Mouse (Mus musculus) liver, embryonic 12.5 days (tissue): ENCODE results near the gene 6330409D20Rik. TPM values are rescaled to one million over a fixed set of nuclear protein-coding genes. Genes with fewer than 3 reads are reported as not detected.

ENCODE experiments used
- ATAC-seq: fragments of 200-750 bp; cut with Nextera tagmentation; 2 replicates; pipeline ENCODE4 v1.8.0; 2017; ENCODE audit warnings: moderate number of reproducible peaks, mild to moderate bottlenecking, moderate library complexity
- H3K27ac ChIP-seq: fragments of 300-500 bp; sonication (generic); 2 replicates; pipeline ENCODE4 v1.5.1; 2016; ENCODE audit warnings: mild to moderate bottlenecking
- H3K27me3 ChIP-seq: fragments of 300-500 bp; sonication (generic); replicated peaks from 2 replicates; pipeline ENCODE4 v1.6.1; 2016; ENCODE audit warnings: mild to moderate bottlenecking, moderate library complexity
- H3K36me3 ChIP-seq: fragments of 300-500 bp; sonication (generic); 2 replicates; pipeline ENCODE4 v1.6.1; 2016; ENCODE audit warnings: mild to moderate bottlenecking, moderate library complexity
- H3K4me1 ChIP-seq: fragments of 300-500 bp; sonication (generic); 2 replicates; pipeline ENCODE4 v1.6.1; 2016
- H3K4me2 ChIP-seq: fragments of 300-500 bp; sonication (generic); 2 replicates; pipeline ENCODE4 v1.6.1; 2016; ENCODE audit warnings: mild to moderate bottlenecking, moderate library complexity
- H3K4me3 ChIP-seq: fragments of 300-500 bp; sonication (generic); 2 replicates; pipeline ENCODE4 v1.5.1; 2016; ENCODE audit warnings: mild to moderate bottlenecking, moderate library complexity
- H3K9ac ChIP-seq: fragments of 300-500 bp; sonication (generic); 2 replicates; pipeline ENCODE4 v1.6.1; 2016; ENCODE audit warnings: mild to moderate bottlenecking, moderate library complexity
- H3K9me3 ChIP-seq: fragments of 300-500 bp; sonication (generic); replicated peaks from 2 replicates; pipeline ENCODE4 v1.6.1; 2016; ENCODE audit warnings: mild to moderate bottlenecking, moderate library complexity
- WGBS: fragments of 180-500 bp; shearing (Covaris S2); methylation state at CpG from one replicate; pipeline ENCODE4 v1.1.7; 2016; ENCODE audit not compliant: insufficient replicate concordance; 5-methylcytosine and 5-hydroxymethylcytosine counted together
- polyA plus RNA-seq: library from polyadenylated mRNA; unstranded; fragments of >200 nt; fragmentation: Nextera tagmentation; extraction: Ambion mirVana; gene quantifications from 2 replicates; pipeline ENCODE4 v1.2.1, GENCODE M21; 2016

6330409D20Rik gene
- polyA plus RNA-seq, 1 experiment from 2014 or later, result not detected

DNA sequence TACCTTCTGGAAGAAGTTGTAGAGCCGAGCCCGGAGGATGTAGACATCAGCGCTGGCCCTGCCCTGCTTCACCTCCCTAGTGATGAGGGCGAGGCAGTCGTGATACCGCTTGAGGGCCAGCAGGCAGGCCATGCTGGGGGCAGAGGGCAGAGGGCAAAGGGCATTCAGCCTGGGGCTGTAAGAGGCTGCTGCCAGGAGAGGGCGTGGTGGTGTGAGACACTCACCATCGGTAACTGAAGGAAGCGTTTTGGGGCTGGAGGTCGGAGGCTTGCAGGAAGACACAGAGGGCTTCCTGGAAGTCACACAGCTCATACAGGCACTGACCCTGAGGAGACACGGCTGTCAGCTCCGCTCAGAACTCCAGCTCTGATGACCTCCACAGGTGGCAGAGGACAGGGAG lies 31.1 kb upstream of the 6330409D20Rik start:
- Histone ChIP-seq H3K36me3 (no peaks in the 10 kb centered on the region), H3K4me3 (no peak overlapping the region), H3K4me1 (peaks cover 71% of the 10 kb centered on the region), H3K27ac (no peak overlapping the region), H3K9me3 (no peaks in the 10 kb centered on the region), H3K9ac (no peak overlapping the region), H3K27me3 (no peaks in the 10 kb centered on the region; the same call in 1 of the 2 replicates), H3K4me2 (peak overlapping the region; percentile 22)
- WGBS, result 20% methylated on average over 12 of the region's 12 CpGs
- no peak for ATAC-seq

- Histone ChIP-seq H3K4me2 (peak overlapping the region; percentile 40; the same call in 1 of the 2 replicates), H3K27ac (peak overlapping the region; percentile 73; the same call in 1 of the 2 replicates)
- no peak for ATAC-seq
Measured at GRCm38 (mm10) chr2:32769327-32770085, 28.7 kb upstream of the 6330409D20Rik start.

GRCm38 (mm10) chr2:32768661-32769285 lies 28.0 kb upstream of the 6330409D20Rik start:
- H3K4me2 ChIP-seq, result peak overlapping the region; percentile 40
- no peaks in the 10 kb centered on the region for H3K9me3 ChIP-seq
- H3K27me3 ChIP-seq, result no peaks in the 10 kb centered on the region; the same call in 1 of the 2 replicates
- 30% methylated on average over 19 of the region's 19 CpGs for WGBS
- no peak overlapping the region for H3K9ac ChIP-seq
- no peak overlapping the region for H3K4me3 ChIP-seq
- H3K36me3 ChIP-seq, result 0 out of 2 replicates have a peak, but pooled peaks cover 2% of the 10 kb centered on the region
- H3K4me1 ChIP-seq, result peaks cover 56% of the 10 kb centered on the region
- ATAC-seq, result peak; percentile 83
- peak overlapping the region; percentile 73 for H3K27ac ChIP-seq

More at GRCm38 (mm10) chr2:32769327-32770085, 28.7 kb upstream of the 6330409D20Rik start:
- Histone ChIP-seq H3K9me3 (no peaks in the 10 kb centered on the region), H3K9ac (no peak overlapping the region), H3K36me3 (0 out of 2 replicates have a peak, but pooled peaks cover 2% of the 10 kb centered on the region), H3K27me3 (no peaks in the 10 kb centered on the region; the same call in 1 of the 2 replicates), H3K4me1 (peaks cover 56% of the 10 kb centered on the region), H3K4me3 (no peak overlapping the region)
- WGBS, result 79% methylated on average over 5 of the region's 5 CpGs

GRCm38 (mm10) chr2:32767241-32767640 lies 26.4 kb upstream of the 6330409D20Rik start:
- no peaks in the 10 kb centered on the region for H3K27me3 ChIP-seq
- no peak overlapping the region for H3K9ac ChIP-seq
- peaks cover 13% of the 10 kb centered on the region; the same call in 1 of the 2 replicates for H3K36me3 ChIP-seq
- H3K9me3 ChIP-seq, result no peaks in the 10 kb centered on the region
- ATAC-seq, result no peak
- no peak overlapping the region for H3K27ac ChIP-seq
- no peak overlapping the region for H3K4me2 ChIP-seq
- peaks cover 53% of the 10 kb centered on the region for H3K4me1 ChIP-seq
- no peak overlapping the region for H3K4me3 ChIP-seq
- WGBS, result 66% methylated on average over 12 of the region's 12 CpGs

GRCm38 (mm10) chr2:32763353-32763752 lies 22.5 kb upstream of the 6330409D20Rik start:
- ATAC-seq, result no peak
- H3K9me3 ChIP-seq, result no peaks in the 10 kb centered on the region
- H3K27me3 ChIP-seq, result no peaks in the 10 kb centered on the region
- H3K36me3 ChIP-seq, result peaks cover 42% of the 10 kb centered on the region
- no peak overlapping the region for H3K9ac ChIP-seq
- H3K4me3 ChIP-seq, result no peak overlapping the region
- H3K4me2 ChIP-seq, result no peak overlapping the region
- WGBS, result 59% methylated on average over 3 of the region's 3 CpGs
- peaks cover 23% of the 10 kb centered on the region for H3K4me1 ChIP-seq
- no peak overlapping the region for H3K27ac ChIP-seq

- no peaks in the 10 kb centered on the region for H3K27me3 ChIP-seq
- peaks cover 20% of the 10 kb centered on the region for H3K4me1 ChIP-seq
- ATAC-seq, result no peak
- peaks cover 42% of the 10 kb centered on the region for H3K36me3 ChIP-seq
- H3K9ac ChIP-seq, result no peak overlapping the region
- WGBS, result 92% methylated on average over 4 of the region's 4 CpGs
- no peak overlapping the region for H3K4me3 ChIP-seq
- no peak overlapping the region for H3K27ac ChIP-seq
- H3K9me3 ChIP-seq, result no peaks in the 10 kb centered on the region
- no peak overlapping the region for H3K4me2 ChIP-seq
Measured at GRCm38 (mm10) chr2:32761859-32762258, 21.0 kb upstream of the 6330409D20Rik start.

- peaks cover 42% of the 10 kb centered on the region for H3K36me3 ChIP-seq
- H3K9me3 ChIP-seq, result no peaks in the 10 kb centered on the region
- H3K4me3 ChIP-seq, result no peak overlapping the region
- WGBS, result 84% methylated on average over 14 of the region's 14 CpGs
- no peak for ATAC-seq
- no peak overlapping the region for H3K4me2 ChIP-seq
- H3K27me3 ChIP-seq, result no peaks in the 10 kb centered on the region
- H3K27ac ChIP-seq, result no peak overlapping the region
- no peak overlapping the region for H3K9ac ChIP-seq
- H3K4me1 ChIP-seq, result peaks cover 19% of the 10 kb centered on the region
Measured at GRCm38 (mm10) chr2:32761361-32761760, 20.5 kb upstream of the 6330409D20Rik start.

DNA sequence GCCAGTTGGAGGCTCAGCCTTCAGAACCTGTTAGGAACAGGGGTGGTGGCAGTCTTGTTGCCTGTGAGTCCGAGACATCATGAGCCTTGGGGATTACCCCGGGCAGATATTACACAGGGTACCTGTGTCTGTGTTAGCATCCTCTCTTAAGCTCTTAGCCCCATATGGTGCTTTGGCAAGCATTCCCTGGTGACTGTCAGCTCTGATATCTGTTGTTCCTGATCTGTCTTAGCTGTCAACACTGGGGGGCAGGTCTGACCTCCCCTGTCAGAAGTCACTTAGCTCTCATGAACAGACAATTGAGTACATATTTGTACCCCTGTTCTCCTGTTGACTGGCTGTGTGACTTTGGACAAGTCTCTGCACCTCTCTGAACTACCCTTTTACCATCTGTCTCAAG lies 18.2 kb upstream of the 6330409D20Rik start:
- Histone ChIP-seq H3K9me3 (no peaks in the 10 kb centered on the region), H3K36me3 (peaks cover 49% of the 10 kb centered on the region), H3K4me2 (no peak overlapping the region), H3K27ac (no peak overlapping the region), H3K4me1 (peaks cover 19% of the 10 kb centered on the region), H3K4me3 (no peak overlapping the region), H3K9ac (no peak overlapping the region), H3K27me3 (no peaks in the 10 kb centered on the region)
- WGBS, result 65% methylated on average over 2 of the region's 2 CpGs
- ATAC-seq, result no peak

GRCm38 (mm10) chr2:32758503-32758902 lies 17.7 kb upstream of the 6330409D20Rik start:
- Histone ChIP-seq H3K9ac (peak overlapping the region; percentile 12; the same call in 1 of the 2 replicates), H3K27ac (no peak overlapping the region), H3K4me1 (peaks cover 19% of the 10 kb centered on the region), H3K36me3 (peaks cover 49% of the 10 kb centered on the region), H3K4me3 (no peak overlapping the region), H3K9me3 (no peaks in the 10 kb centered on the region), H3K27me3 (no peaks in the 10 kb centered on the region), H3K4me2 (no peak overlapping the region)
- no peak for ATAC-seq
- WGBS, result 77% methylated on average over 8 of the region's 8 CpGs

- Histone ChIP-seq H3K36me3 (peaks cover 49% of the 10 kb centered on the region), H3K4me1 (peaks cover 19% of the 10 kb centered on the region), H3K9me3 (no peaks in the 10 kb centered on the region), H3K27ac (peak within 1 kb of the TSS; percentile 85), H3K4me3 (peak within 1 kb of the TSS; percentile 79), H3K9ac (peak within 1 kb of the TSS; percentile 91), H3K27me3 (no peaks in the 10 kb centered on the region), H3K4me2 (peak within 1 kb of the TSS; percentile 99)
- peak; percentile 91 for ATAC-seq
- under 1% methylated on average over 66 of the region's 66 CpGs for WGBS
Measured at GRCm38 (mm10) chr2:32757056-32757845, 16.4 kb upstream of the 6330409D20Rik start, which contains the start of gene Tor2a. Gene Tor2a, plus strand, starts transcription at chr2:32757234.

DNA sequence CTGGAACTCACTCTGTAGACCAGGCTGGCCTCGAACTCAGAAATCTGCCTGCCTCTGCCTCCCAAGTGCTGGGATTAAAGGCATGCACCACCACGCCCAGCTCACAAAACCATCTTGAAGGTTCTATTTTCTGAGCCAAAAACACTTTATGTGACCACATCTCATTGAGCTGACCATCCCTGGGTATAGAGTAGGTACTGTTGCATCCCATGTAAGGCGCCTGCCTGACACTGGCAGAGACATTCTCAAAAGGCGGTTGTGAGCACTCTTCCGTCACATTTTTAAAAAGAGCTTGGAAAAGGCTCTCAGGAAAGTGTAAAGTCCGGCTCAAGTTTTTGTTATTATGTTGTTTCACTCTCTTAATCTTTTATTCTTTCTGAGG lies 15.8 kb upstream of the 6330409D20Rik start:
- no peak; the same call in 1 of the 2 replicates for ATAC-seq
- Histone ChIP-seq H3K9me3 (no peaks in the 10 kb centered on the region), H3K27me3 (no peaks in the 10 kb centered on the region), H3K27ac (no peak overlapping the region), H3K9ac (no peak overlapping the region), H3K4me3 (no peak overlapping the region; the same call in 1 of the 2 replicates), H3K4me2 (peak overlapping the region; percentile 99), H3K36me3 (peaks cover 44% of the 10 kb centered on the region), H3K4me1 (peaks cover 19% of the 10 kb centered on the region)
- 37% methylated on average over 6 of the region's 6 CpGs for WGBS
